Mouse (Mus musculus): Measurements from ENCODE around the gene Fer1l4.

GRCm38 (mm10) chr2:156079183-156079560 is 26.4 kb upstream of the Fer1l4 start:
- TF ChIP-seq CTCF (IDR thresholded peaks at IDR 0.05; ENCODE audit: insufficient read depth, low read depth, low read length), result no peak
- no peak for TF ChIP-seq POLR2A (IDR thresholded peaks at IDR 0.05; ENCODE audit: insufficient read depth, low read depth, low read length)
